Mouse (Mus musculus) gastrocnemius, adult 2 months (tissue): ENCODE measurements around the gene Dupd1. TPM values are rescaled to one million over a fixed set of nuclear protein-coding genes. Genes with fewer than 3 reads are reported as not detected.

Experiments used
- DNase-seq: peaks from one replicate; pipeline ENCODE4 v3.0.0; 2022
- H3K27ac ChIP-seq: fragments of 200-600 bp; 2 replicates; pipeline ENCODE4 v1.8.1; 2022; ENCODE audit warnings: mild to moderate bottlenecking
- H3K4me3 ChIP-seq: fragments of 200-600 bp; 2 replicates; pipeline ENCODE4 v1.8.1; 2022; ENCODE audit warnings: mild to moderate bottlenecking, moderate library complexity
- CTCF ChIP-seq: fragments of 200-600 bp; IDR thresholded peaks from 2 replicates; pipeline ENCODE4 v1.8.1; 2022; ENCODE audit warnings: antibody characterized with exemption, mild to moderate bottlenecking, moderate library complexity
- intact Hi-C: fragments of 180-260 bp; cut with DNase I; formaldehyde crosslinking; loops from one replicate; pipeline ENCODE4 v1.15.1; 2025
- total RNA-seq, 2 experiments: library from RNA; stranded (reverse); gene quantifications; 2 replicates each; pipeline ENCODE4 v1.2.3; 2021

Gene Dupd1
- total RNA-seq, 2 experiments from 2014 or later: 33.6 to 58.6 TPM

- peak overlapping the region; percentile 96 for H3K27ac ChIP-seq
- no peak for TF ChIP-seq CTCF
- DNase-seq: no peak
- intact Hi-C loops: loop anchor here (5.0 kb wide), 1 partner anchor 244 kb away; no protein-coding TSS in a partner anchor
- H3K4me3 ChIP-seq: peak overlapping the region; percentile 74
These were observed 31.9 kb upstream of the Dupd1 start for GRCm38 (mm10) chr14:21746251-21746650.

GRCm38 (mm10) chr14:21745149-21745548 is 30.8 kb upstream of the Dupd1 start:
- intact Hi-C loops: loop anchor here (5.0 kb wide), 1 partner anchor 243 kb away; no protein-coding TSS in a partner anchor

DNA sequence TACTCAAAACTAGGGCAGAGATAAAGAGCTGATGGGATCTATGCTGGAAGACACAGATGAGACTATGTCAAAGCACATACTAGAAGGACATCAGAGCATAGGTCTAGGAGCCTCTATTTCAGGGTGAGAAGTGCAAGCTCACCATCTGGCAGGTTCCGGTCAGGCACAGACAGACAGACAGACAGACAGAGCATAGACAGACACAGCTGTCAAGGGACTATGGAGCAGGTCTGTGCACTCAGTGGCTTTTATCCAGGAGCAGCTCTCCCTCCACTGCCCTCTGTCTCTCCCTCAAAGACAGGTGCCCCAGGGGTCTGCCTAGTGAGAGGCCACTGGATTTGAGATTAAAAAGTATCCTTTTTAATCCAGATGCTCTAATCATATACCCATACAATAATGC is 29.8 kb upstream of the Dupd1 start:
- TF ChIP-seq CTCF: no peak
- Histone ChIP-seq H3K27ac (peak overlapping the region; percentile 96), H3K4me3 (peak overlapping the region; percentile 74)
- peak; percentile 19 for DNase-seq
- intact Hi-C loops: loop anchor here (5.0 kb wide), 1 partner anchor 622 kb away; no protein-coding TSS in a partner anchor

More at GRCm38 (mm10) chr14:21745149-21745548, 30.8 kb upstream of the Dupd1 start:
- peak overlapping the region; percentile 74 for H3K4me3 ChIP-seq
- H3K27ac ChIP-seq: peak overlapping the region; percentile 96
- peak; percentile 74 for DNase-seq
- TF ChIP-seq CTCF: no peak

DNA sequence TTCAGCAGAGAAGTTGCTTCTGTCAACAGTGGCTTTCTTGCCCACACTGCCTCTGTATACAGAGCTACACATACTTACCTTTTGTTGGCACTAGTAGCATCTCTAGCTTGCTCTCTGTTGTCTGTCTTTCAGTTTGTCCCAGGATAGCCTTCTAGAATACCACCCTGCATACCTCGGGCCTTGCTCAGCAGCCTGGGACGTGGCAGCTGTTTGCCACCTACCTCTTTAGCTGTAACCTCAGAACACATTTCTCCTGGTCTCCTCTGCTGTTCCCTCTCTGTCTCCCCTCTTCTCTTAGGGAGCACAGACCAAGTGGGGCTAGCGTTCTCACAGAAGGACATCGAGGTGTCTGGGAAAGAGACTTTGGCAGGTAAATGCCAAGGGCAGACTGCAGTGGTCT is 28.1 kb upstream of the Dupd1 start:
- TF ChIP-seq CTCF: no peak
- intact Hi-C loops: loop anchor here (2.0 to 5.0 kb wide), 2 partner anchors 606 to 620 kb away; no protein-coding TSS in a partner anchor

DNA sequence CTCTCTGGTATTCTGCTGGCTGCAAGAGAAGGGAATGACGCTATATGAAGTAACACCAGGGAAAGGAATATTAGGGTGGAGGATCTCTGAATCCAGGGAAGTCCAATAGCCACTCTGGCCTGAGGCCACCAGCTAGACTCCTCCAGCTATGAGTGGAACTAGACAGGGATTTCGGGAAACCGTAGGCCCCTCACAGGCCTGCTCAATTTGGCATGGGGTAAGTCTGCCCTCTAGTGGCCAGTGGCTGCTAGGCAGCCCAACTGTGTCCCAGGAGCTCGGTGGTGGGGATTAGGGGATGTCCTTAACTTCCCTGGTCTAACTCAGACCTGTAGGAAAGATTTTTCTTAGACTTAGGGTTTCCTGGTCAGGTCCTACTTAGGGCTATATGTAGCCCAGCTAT is 27.4 kb upstream of the Dupd1 start:
- H3K4me3 ChIP-seq: no peak overlapping the region
- H3K27ac ChIP-seq: peak overlapping the region; percentile 35; the same call in 1 of the 2 replicates
- peak; percentile 87 for DNase-seq
- intact Hi-C loops: loop anchor here (1.0 to 5.0 kb wide), 3 partner anchors 63 to 619 kb away; no protein-coding TSS in a partner anchor
- TF ChIP-seq CTCF: no peak; the same call in 1 of the 2 replicates

More for the DNA sequence above, 28.1 kb upstream of the Dupd1 start:
- Histone ChIP-seq H3K4me3 (peak overlapping the region; percentile 46; the same call in 1 of the 2 replicates), H3K27ac (peak overlapping the region; percentile 96)
- no peak for DNase-seq

DNA sequence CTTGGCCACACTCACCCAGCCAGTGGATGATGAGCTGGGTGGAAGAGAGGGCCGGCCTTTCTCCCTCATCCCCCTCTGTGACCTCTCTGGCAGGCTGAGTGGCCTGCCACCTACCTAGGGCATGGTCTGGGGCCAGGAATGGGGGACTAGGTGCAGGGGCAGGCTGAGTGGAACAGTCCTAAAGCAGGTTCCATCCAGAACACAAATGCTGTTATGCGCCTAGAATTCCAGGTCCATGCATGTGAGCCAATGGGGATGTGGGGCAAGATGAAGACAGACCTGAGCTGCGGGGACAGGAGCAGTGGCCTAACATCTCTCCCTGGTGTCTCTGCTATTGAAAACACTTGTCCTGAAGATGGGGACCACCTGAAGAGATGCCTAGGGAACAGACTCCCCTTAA is 26.9 kb upstream of the Dupd1 start:
- Histone ChIP-seq H3K27ac (peak overlapping the region; percentile 35; the same call in 1 of the 2 replicates), H3K4me3 (no peak overlapping the region)
- DNase-seq: peak; percentile 37
- TF ChIP-seq CTCF: no peak
- intact Hi-C loops: loop anchor here (1.0 to 5.0 kb wide), 2 partner anchors 63 to 619 kb away; no protein-coding TSS in a partner anchor

DNA sequence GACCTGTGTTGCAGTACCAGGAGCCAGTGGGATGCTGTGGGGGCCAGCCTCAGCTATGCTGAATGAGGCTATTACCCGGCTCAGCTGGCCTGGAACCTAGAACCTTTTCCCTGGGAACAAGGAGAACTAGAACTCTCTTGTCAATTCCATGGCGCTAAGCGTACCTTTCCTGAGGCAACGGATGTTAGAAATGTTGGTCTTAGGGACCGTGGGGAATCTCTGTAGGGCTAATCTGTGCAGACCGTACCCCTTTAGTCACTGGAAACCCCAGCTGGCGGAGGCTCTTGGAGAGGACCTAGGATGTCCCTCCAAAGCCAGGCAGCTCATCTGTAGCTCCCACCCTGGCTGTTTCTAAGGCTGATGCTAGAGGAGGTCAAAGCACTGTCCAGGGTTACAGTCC is 26.0 kb upstream of the Dupd1 start:
- no peak overlapping the region for H3K27ac ChIP-seq
- TF ChIP-seq CTCF: no peak
- DNase-seq: no peak
- intact Hi-C loops: loop anchor here (5.0 kb wide), 1 partner anchor 618 kb away; no protein-coding TSS in a partner anchor
- no peak overlapping the region for H3K4me3 ChIP-seq

DNA sequence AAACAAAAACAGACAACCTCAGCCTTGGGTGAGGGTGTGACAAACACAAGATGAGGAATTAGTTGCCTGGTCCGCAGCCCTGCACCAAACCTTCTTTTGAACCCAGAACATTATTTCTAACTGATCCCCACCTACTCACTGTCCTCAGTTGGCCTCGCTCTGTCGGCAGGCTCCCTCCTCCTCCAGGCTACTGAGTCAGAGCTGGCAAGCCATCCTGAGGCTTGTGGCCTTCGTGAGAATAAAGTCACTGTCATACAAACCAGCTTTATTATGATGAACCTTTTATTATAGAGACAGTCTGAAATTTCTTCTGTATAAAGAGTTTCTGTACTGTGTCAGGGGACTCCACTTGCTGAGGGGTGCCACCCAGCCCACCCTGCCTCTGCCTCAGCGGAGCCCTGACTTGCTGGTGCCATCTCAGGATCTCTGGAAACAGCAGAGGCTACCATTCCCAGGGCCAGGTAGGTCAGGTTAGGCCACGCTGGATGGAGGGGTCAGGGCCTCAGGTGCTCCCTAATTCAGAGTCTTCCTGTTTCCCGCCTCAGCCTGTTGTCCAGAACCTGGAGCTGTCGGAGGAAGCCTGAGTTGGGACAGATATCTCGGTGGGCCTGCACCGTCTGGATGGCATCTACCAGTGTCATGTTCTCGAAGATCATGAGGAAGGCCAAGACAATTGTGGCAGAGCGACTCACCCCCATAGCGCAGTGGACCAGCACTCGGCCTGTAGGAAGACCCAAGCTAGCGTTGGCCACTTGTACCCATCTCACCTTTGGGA is 18.9 kb upstream of the Dupd1 start:
- H3K27ac ChIP-seq: 0 out of 2 replicates have a peak overlapping the region, but pooled peaks have one; percentile 8
- no peak for DNase-seq
- intact Hi-C loops: no loop called here
- no peak for TF ChIP-seq CTCF
- H3K4me3 ChIP-seq: no peak overlapping the region

DNA sequence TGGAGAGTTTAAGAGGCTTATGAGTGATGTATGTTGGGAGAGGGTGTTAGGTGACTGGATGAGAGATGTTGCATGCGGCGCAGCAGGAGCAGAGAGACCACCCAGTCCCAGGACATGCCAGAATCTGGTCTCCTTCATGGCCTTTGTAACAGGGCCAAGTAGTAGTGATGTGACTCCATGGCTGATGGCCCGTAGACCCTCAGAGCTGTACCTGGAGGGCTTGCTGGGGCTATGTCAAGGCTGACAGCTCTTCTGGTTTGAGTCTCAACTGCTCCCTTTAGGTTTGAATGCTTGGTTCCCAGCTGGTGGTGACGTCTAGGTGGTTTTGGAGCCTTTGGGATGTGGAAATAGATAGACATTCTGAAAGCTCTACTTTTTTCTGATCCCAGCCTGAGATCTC is 15.6 kb upstream of the Dupd1 start:
- no peak for DNase-seq
- Histone ChIP-seq H3K4me3 (no peak overlapping the region), H3K27ac (peak overlapping the region; percentile 85)
- TF ChIP-seq CTCF: no peak
- intact Hi-C loops: no loop called here

GRCm38 (mm10) chr14:21729031-21729732 is 14.8 kb upstream of the Dupd1 start:
- DNase-seq: peak; percentile 85
- TF ChIP-seq CTCF: peak; percentile 24; the same call in 1 of the 2 replicates
- intact Hi-C loops: no loop called here
- Histone ChIP-seq H3K27ac (peak overlapping the region; percentile 85), H3K4me3 (no peak overlapping the region)

GRCm38 (mm10) chr14:21722021-21722698 is 7.8 kb upstream of the Dupd1 start:
- intact Hi-C loops: no loop called here
- Histone ChIP-seq H3K27ac (no peak overlapping the region), H3K4me3 (no peak overlapping the region)
- TF ChIP-seq CTCF: no peak
- DNase-seq: no peak
